Mouse (Mus musculus): Measurements from ENCODE around the gene Ralgapa2.

Ralgapa2 gene

GRCm38 (mm10) chr2:146258736-146259469 lies 253.2 kb downstream of the Ralgapa2 start:
- DNase-seq (ENCODE audit: low spot score in 2 of 2): no peak

- DNase-seq (ENCODE audit: low spot score in 2 of 2): no peak
These were observed 254.5 kb downstream of the Ralgapa2 start for GRCm38 (mm10) chr2:146257609-146258008.

GRCm38 (mm10) chr2:146257037-146257436 lies 255.1 kb downstream of the Ralgapa2 start:
- no peak for DNase-seq (ENCODE audit: low spot score in 2 of 2)

DNA sequence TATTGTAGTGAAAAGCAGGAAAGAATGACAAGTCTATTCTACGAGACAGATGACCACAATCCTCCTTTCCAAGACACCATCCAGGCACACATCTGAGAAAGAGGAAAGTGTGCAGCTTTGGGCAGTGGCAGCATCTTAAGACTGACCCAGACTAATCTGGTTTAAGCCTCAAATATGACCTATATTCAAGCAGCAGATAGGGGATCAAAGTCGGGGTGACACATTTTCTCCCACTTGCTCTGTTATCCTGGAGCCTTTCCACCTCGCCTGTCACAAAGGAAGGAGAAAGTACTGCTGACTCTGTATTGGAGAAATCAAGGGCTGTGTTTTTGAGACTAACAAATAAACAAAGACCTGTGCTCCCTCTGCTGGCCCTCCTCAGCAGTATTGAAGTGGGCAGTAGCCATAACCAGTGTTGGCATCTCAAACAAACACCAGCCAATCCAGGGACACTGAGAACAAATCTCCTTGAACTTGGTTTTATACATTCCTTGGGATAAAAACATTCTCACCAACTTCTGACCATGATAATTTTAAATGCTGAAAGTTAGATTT lies 255.7 kb downstream of the Ralgapa2 start:
- no peak for DNase-seq (ENCODE audit: low spot score in 2 of 2)

GRCm38 (mm10) chr2:146255636-146256035 lies 256.5 kb downstream of the Ralgapa2 start:
- DNase-seq (ENCODE audit: low spot score in 2 of 2): no peak

DNA sequence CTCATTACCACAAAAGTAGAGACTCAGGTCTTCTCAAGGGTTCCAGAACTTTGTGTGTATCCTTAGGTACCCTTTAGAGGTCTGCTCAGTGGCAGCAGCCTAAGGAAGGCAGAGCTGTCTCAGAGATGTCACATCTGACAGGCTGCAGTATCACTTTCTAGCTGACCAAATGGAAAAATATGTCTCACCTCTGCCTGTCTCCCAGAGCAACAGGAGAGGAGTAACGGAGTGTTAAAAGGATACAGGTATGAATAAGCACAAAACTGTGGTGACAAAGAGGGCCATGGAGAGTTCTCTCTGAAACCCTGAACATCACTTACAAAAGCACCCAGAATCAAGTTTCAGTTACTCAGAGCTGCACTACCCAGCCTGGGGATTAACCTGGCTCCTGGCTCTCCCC lies 257.8 kb downstream of the Ralgapa2 start:
- DNase-seq (ENCODE audit: low spot score in 2 of 2): no peak

DNA sequence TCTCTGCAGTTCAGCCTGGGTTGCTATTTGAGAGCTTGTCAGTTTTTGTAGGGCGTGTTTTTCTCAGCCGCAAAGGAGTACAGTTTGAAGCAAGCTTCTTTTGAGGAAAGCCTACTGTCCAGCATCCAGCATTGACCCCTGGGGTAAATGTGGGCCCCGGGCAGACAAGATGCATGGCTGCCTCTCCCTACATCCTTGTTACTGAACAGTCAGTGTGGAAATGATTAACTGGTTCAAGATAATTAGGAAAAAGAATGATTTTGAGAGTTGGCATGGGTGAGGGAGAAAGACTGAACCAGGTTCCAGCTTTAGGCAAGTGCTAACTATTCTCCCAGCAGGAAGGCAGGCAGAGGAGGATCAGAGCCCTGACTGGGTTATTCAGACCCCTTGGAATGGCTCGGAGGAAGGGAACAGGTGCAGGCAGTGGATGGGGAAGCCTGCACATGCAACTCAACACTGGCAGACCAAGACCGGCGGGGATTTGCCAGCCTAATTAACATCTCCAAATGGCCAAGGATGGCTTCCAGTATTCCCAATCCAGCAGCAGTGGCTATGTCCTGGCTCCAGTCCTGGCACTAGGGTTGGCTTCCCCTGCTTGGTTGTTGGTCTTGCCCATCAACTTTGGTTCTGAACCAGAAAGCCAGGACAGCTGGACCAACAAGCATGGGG lies 261.8 kb downstream of the Ralgapa2 start:
- no peak for DNase-seq (ENCODE audit: low spot score in 2 of 2)

DNA sequence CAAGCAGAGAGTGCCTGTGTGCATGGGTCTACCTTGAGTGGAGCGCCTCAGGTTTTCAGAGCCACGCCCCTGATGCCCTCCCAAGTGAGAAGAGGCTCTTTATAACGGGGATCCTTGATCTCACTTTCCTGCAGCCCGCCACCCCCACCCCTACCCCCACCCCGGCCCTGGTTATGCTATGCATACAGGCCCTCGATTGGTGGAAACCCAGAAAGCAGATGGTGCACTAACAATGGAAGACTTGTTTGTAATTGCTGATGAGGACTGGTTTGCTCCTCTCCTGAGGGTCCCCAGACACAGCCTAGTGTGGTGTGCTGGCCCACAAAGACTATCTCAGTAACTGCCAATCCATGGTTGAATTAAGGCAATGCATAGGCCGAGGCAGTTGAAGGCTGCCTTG lies 263.1 kb downstream of the Ralgapa2 start:
- DNase-seq (ENCODE audit: low spot score in 2 of 2): no peak

- DNase-seq (ENCODE audit: low spot score in 2 of 2): no peak
These were observed 264.6 kb downstream of the Ralgapa2 start for GRCm38 (mm10) chr2:146247576-146247975.

GRCm38 (mm10) chr2:146246409-146247075 lies 265.6 kb downstream of the Ralgapa2 start:
- DNase-seq (ENCODE audit: low spot score in 2 of 2): no peak

- DNase-seq (ENCODE audit: low spot score in 2 of 2): no peak
These were observed 266.7 kb downstream of the Ralgapa2 start for GRCm38 (mm10) chr2:146245401-146245800.

- no peak for DNase-seq (ENCODE audit: low spot score in 2 of 2)
These were observed 268.1 kb downstream of the Ralgapa2 start for GRCm38 (mm10) chr2:146244049-146244448.

GRCm38 (mm10) chr2:146239196-146239747 lies 272.9 kb downstream of the Ralgapa2 start:
- DNase-seq (ENCODE audit: low spot score in 2 of 2): no peak

- DNase-seq (ENCODE audit: low spot score in 2 of 2): no peak
These were observed 280.7 kb downstream of the Ralgapa2 start for GRCm38 (mm10) chr2:146231485-146231884.

DNA sequence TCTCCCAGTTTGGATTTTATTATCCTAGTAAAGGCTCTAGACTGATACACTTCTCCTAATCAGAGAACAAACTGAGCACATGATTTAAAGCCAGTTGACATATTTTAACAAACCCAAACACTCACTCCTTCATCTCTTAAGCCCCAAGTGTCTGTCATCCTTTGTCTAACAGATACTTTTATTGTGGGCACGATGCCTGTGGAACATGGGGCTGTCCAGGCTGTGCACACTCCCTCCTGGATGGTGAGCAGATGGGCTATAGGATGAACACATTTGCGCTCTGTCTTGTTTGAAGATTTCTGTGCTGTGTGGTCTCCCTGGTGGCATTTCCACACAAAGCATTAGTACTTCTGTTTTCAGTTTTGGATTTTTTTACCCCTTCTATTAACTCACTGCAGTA lies 283.7 kb downstream of the Ralgapa2 start:
- no peak for DNase-seq (ENCODE audit: low spot score in 2 of 2)

GRCm38 (mm10) chr2:146227646-146228045 lies 284.5 kb downstream of the Ralgapa2 start:
- DNase-seq (ENCODE audit: low spot score in 2 of 2): no peak

- no peak for DNase-seq (ENCODE audit: low spot score in 2 of 2)
These were observed 285.7 kb downstream of the Ralgapa2 start for GRCm38 (mm10) chr2:146226484-146226883.

DNA sequence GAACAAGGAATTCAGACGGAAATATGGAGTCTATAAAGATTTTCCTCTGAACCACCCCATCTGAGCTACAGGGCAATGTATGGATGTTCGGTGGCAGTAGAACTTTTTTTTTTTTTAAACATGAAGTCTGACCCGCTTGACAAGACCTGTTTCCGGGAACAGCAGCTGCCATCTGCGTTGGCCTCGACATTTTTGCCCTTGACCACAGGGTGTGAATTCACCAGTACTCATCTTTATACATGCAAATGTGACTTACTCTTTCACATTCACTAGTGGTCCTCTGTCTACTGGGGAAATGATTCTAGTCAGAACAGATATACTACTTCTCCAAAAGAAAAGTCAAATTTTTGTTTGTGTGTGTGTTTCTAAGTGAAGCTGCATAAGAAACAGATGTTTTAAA lies 286.3 kb downstream of the Ralgapa2 start:
- DNase-seq (ENCODE audit: low spot score in 2 of 2): no peak

- DNase-seq (ENCODE audit: low spot score in 2 of 2): no peak
These were observed 288.0 kb downstream of the Ralgapa2 start for GRCm38 (mm10) chr2:146224141-146224540.

DNA sequence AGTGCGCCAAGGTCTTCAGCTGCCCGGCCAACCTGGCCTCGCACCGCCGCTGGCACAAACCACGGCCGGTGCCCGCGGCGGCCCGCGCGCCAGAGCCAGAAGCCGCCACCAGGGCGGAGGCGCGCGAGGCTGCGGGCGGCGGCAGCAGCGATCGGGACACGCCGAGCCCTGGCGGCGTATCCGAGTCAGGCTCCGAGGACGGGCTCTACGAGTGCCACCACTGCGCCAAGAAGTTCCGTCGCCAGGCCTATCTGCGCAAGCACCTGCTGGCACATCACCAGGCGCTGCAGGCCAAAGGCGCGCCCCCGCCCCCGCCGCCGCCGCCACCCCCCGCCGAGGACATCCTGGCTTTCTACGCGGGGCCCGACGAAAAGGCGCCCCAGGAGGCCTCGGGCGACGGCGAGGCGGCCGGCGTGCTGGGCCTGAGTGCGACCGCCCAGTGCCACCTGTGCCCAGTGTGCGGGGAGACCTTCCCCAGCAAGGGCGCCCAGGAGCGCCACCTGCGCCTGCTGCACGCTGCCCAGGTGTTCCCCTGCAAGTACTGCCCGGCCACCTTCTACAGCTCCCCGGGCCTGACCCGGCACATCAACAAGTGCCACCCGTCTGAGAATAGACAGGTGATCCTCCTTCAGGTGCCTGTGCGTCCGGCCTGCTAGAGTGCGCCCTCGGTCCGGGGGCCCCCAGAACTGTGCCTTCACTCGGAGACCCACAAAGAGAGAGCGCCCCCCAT lies 288.8 kb downstream of the Ralgapa2 start:
- DNase-seq (ENCODE audit: low spot score in 2 of 2): no peak
